Mouse (Mus musculus) cerebellum, adult 11 months (tissue): ENCODE measurements around the gene Rab44.

Experiments used
- DNase-seq: peaks from one replicate; pipeline ENCODE4 v3.0.0; 2022

Gene Rab44

DNA sequence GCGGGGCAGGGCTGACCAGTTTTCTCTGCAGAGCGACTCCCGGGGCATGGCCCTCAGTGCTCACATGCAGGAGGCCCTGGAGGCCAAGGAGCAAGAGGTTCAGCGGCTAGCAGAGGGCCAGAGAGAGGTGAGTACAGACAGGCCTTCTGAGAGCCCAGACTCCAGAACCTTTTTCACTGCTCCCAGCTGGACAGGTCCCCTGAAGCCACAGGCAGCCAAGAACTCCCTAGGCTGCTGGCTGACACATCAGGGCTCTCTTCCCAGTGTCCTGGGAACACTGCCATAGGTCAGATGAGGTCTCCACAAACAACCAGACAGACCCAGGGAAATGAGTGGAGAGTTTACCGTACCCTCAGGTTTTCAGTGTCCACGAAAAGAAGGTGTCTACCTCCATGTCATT is 22.3 kb downstream of the Rab44 start:
- DNase-seq = peak; percentile 35

DNA sequence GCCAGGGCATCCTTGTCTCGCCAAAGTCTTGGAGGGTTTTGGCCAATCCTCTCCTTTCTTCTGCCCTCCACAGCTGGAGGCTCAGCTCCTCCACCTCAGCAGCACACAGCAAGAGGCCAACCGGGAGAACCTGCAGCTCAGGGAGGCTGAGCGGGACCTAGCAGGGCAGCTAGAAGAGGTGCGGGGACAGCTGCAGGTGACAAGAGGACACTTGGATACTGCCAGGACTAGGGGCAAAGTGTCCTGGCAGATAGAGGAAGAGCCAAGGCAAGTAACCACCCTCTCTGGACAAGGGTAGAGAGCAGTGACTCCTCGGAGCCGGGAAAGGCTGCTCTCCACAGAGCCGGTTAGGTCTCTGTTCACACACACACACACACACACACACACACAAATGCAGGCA is 24.0 kb downstream of the Rab44 start:
- no peak for DNase-seq

DNA sequence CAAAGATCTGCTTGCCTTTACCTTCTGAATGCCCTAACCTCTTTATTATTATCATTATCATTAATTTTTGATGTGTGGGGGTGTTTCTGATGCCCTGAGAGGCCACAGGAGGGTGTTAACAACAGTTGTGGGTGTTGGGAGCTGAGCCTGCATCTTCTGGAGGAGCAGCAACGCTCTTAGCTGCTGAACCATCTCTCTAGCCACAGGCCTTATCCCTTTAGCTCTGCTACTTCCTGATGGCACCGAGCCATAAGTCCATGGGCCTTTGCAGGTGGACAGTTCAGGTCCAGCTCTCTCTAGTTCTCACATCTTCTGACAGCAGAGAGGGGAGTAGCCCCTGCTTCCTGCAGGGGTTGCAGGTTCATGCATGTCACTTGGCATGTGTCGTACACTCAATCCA is 27.6 kb downstream of the Rab44 start:
- no peak for DNase-seq

DNA sequence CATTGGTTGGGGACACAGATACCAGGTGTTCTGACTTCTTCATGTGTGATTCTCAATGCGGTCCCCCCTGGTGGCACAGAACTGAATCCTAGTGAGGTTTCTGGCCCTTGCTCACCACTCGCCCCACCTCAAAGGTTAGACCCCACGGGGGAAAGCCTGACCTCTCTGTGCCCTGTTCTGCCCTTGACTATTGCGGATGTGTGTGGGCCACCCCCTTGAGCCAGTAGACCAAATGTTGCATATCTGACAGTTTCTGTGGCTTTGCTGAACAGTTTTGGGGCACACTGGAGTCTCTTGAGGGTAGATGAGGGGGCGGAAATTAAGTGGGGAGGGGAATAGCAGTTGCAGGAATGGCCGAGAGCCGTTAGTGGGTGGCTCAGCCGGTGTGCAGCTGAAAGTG is 29.3 kb downstream of the Rab44 start:
- DNase-seq = no peak

DNA sequence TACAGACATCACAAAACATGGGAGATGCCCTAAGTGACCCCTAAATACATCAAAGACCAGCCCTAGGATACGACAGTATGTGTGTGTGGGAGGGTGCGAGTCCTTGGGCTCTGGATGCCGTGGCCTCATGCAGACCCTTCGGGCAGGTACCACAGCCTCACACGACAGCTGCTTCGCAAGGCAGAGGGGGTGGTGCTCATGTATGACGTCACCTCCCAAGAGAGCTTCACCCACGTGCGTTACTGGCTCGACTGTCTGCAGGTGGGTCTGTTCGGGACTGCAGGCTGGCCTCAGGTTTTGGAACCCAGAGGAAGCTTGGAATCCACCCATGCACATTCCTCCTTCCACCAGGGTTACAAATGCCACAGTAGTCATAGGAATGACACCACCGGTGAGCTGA is 31.2 kb downstream of the Rab44 start:
- no peak for DNase-seq

DNA sequence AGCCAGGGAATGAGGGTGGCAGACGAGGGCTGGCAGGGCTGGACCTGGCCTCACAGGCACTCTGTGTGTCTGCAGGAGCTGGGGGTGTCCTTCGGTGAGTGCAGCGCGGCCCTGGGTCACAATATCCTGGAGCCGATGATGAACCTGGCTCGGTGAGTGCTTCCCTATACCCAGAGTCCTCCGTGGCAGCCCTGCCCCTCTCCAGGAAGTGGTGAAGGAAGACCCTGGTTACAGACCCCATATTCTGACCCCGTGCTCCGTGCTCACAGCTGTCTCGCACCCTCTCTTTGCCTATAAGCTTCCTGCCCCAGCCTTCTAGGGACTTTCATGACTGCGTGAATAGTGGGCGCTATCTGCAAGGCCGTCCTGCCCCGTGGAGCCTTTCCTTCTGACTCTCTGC is 33.3 kb downstream of the Rab44 start:
- DNase-seq = no peak

DNA sequence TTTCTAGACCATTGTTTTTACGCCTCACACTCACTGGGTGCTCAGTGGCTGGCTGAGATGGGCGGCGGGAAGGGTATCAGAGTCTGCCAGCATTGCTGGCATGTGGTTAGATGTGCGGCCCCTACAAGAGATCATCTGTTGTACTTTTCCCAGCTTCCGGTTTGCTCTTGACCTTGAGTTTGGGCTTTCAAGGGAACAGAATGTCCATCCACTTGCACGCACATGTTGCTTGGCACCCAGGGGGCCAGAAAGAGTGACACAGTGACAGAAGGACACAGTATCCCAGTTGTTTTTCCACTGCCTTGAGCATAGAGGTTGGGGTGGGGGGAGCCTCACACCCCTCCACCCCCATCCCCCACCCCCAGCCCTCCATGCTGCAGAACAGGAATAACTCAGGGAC is 33.8 kb downstream of the Rab44 start:
- no peak for DNase-seq

DNA sequence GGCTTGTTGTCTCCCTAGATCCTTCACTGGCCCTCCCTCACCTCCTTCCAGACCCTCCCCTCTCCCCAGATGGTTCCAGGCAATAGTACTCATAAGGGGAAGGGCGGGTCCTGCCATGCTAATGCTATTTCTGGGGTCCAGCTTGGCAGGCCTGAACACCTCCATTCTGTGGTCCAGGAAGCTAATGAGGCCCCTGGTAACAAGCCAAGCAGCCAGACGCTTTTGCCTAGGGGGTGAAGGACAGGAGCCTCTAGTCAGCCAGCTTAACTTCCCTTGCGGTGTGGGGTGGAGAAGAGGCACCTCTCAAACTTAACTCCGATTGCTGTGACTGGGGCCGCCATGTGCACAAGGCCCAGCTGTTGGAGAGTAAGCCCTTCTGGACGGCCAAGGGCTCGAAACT is 35.8 kb downstream of the Rab44 start:
- DNase-seq = no peak

DNA sequence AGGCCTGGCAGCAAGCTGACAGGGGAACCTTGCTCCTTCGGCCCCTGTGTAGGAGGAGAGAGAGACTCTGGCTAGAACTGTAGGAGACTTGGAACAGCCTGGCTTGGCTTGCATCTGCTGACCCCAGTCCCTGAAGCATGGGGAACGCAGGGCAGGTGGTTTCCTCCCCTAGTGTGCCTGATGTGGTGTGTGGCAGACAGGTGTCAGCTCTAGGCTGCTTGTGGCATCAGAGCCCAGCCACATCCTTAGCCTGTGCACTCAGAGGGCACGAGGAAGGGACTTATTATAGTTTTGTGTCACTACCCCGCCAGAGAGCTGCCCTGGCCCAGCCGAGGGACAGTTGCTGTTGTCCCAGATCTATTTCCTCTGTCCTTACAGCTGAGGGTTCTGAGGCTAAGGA is 38.6 kb downstream of the Rab44 start:
- DNase-seq = no peak

DNA sequence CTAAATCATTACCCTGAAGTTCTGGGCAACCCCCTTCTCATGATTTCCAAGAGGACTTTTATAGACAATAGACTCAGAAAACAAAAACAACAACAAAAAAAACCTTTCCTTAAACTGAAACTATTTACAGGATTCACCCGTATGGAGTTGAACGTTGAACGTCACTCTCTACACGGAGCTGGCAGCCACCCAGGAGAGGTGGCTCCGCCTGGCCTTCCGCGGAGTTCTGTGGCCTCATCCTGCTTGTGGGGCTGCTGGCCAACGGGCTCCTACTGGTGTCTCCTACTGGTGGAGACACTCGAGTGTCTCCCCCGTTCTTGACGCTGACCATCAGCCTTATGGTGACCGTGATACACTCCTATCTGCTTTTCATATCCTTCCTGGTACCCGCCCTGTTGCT is 40.3 kb downstream of the Rab44 start:
- DNase-seq = no peak

DNA sequence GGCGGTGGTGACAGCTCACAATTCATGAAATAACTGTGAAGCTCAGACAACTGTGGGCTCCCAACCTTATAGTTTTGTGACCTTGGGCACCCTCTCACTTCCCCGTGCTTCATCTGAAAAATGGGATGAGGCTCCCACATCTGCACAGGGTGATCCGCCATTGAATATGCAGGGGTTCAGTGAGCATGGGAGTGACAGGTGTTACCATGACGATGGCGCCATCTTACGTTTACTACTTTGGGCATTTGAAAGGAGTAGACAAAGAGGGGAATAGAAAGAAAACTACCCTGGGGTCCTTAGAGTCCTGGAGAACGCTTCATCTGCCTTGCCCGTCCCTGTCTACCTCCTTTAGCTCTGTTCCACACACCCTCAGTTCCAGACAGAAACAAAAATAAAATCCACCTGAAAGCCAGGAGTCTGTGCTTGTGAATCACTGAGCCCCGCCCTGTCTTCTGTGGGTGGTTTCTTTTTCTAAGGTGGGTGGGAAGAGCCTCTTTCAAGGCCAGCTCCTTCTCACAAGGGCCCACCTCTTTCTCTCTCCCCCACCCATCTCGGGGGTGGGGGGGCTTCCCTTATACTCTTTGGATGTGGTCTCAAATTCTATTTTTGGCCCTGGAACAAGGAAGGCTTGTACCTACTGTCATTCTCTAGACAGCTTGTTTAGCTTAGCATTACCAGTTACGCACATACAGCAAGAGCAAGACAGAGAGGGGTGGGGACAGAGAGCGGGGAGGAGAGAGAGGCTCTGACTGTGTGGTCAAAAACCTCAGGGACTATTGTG is 41.6 kb downstream of the Rab44 start:
- DNase-seq = no peak

DNA sequence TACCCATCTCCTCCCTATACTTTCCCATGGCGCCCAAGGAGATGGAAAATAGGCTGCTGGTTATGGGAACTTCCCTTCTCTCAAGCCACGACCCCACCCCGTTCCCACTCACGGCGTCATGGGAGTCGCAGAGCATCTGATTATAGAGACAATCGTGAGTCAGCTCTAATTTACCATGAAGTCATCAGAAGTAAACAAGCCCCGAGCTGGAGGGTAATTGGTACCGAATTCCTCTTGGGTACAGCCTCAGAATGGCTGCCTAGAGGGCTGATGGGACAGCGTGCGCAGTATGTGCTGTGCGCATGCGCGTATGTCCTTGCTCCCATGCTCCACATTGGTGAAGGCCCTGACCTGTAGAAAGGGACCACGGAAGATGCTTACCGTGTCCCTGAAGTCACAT is 42.5 kb downstream of the Rab44 start:
- DNase-seq = no peak

DNA sequence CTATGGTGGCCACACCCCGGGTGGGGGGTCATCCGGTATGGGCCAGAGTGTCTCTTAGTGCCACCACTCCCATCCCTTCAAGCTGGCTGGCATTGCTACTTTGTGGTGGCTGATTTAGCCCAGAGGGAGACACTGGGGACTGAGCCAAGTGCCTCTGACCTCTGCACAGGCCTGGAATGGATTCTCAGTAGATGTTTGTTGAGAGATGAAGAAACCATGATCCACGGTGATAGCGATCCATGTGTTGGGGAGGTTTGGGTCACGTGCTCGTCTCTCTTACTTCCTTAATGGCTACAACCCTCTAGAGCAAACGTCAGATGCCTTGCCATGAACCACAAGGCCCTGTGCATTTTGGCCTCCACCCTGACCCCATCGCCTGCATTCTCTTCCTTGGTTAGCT is 42.9 kb downstream of the Rab44 start:
- no peak for DNase-seq

DNA sequence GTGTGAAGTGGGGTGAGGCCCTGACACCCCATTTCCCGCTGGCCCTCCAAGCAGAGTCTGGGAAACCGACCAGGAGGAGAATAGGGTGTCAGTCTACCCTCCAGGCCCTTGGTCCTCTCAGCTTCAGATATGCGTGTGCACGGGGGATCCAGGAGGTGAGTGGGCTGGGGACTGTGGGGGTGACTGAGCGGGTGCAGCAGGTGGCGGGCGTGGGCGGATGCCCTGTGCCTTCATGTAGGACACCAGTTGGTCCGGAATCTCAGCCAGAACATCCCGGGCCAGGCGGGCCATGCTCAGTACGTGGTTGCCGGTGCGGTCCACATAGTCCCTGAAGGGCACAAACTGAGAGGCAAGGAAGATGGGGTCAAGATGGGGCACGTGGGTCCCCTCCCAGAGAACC is 45.0 kb downstream of the Rab44 start:
- no peak for DNase-seq

DNA sequence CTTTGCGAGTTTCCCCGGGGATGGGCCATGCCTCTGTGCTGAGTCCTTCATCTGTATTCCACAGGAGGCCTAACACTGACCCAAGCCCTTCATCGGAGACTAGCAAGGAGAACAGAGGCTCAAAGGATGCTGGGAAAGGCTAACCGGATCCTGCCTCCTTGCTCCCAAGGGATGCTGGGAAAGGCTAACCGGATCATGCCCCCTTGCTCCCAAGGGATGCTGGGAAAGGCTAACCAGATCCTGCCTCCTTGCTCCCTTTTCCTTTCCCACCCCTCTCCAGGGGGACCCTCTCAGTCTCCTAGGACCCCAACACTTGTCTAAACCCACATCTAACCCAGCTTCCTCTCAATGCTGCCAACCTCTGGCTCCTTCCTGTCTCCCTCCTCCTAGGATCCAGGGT is 45.4 kb downstream of the Rab44 start:
- no peak for DNase-seq

DNA sequence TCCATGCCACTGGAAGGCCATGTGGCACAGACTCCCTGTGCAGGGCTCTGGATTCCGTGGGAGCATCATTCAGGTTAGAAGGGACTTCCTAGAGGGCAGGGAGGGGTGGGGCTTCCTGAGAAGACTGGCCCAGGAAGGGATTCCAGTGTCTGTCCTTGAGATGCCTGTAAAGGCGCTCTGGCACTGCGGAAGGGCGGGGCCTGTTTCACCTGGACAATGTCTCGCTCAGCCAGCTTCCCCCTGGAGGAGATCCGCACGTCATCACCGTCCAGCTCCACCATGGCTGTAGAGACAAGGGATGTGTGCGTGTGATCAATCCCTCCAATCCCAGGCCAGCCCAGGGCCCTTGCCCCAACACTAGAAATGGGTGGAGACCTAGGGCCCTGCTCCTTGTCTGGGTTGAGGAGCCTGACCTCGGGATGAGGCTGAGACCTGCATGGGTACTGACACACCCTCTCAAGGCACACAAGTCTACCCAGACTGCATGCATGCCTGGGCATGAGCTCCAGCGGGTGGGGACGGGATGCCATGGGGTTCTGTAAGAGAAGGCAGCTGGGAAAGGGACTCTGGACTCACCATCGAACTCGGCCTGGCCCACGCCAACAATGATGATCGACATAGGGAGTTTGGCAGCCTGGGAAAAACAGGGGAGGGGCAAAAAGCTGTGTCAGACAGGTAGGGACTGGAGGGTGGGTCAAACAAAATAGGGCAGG is 46.0 kb downstream of the Rab44 start:
- DNase-seq = no peak

DNA sequence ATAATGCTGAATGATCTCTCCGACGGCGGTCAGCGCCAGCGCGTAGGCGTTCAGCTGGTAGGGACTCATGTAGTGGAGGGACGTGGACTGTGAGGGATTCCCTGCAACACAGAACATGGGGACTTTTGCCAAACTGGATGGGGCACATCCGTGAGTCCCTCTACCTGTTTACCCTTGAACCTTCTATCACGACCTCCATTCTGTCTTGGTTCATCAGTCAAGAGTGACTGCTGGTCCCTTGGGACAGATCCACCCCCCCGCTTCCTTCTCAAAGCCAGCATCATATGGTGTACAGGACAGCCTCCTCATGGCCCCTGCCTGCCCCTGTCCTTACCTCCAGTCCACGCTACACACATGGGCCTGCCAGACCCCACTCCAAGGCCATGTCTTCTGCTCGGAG is 48.4 kb downstream of the Rab44 start:
- no peak for DNase-seq

DNA sequence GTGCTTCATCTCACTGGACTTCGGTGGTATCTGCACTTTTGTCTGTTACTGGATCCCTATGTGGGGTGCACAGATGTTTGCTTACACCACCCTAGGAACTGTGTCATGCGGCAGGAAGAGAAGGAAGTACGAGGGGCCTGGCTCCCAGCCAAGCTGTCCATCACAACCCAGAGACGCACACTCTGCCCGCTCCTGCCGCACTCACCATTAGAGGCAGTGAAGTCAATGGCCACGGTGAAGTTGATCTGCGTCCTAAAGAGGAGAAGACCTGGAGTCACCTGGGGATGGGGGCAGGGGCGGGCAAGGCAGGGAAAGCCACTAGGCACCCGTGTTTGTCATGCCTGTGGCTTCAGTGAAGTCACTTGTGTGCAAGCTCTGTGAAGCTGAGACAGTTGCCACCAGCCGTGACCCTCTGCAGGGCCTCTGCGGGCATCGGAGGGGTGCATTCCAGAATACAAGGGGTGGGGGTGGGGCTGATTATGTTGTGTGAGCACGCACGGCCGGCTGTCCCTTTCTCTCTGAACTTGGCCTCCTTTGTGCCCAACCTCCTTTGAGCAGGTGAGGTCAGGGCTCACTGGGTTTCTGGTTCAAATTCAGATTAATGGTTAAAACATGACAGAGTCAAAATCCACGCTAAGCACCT is 50.6 kb downstream of the Rab44 start:
- DNase-seq = no peak

DNA sequence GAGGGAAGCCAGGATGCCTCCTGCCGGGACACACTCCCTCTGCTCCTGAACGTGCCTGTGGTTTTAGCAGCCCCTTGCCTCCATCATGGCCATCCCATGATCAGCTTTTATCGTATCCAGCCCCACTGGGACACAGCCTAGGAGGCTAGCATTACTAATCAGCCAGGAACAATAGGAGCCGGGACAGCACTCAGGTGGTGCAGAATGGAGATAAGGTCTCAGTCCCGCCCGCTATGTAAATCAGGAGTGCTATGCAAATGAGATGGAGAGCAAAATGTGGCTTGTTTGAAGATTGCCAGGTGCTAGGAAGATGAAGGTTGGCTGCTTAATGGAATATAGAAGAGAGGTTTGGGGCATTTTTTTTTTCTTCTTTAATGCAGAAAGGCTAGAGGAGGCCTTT is 51.5 kb downstream of the Rab44 start:
- no peak for DNase-seq

DNA sequence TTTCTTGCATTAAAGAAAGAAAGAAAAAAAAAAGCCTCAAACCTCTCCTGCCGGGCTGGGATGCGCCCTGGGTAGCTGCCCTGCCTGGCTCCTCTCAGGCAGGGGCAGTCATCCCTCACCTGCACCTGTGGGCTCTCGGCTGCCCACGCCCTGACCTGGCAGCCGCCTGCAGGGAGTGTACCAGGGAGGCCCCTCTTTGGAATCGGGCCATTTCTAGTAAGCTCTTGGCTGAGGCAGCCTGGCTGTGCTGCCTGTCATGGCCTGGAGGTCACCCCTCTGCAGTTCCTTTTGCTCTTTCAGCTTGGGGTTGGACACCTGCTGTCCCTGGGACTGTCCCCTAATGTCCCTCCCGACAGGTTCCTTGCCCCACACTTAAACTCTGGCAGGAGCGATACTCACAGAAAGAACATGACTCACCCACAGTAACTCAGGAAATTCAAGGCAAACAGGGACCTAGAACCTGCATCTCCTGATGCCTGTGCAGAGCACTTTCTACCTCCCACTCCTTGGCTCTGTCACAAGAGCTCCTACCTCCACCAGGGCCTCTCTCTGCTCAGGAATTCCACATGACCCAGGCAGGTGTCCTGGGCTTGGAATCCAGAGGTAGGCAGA is 52.1 kb downstream of the Rab44 start:
- DNase-seq = no peak

DNA sequence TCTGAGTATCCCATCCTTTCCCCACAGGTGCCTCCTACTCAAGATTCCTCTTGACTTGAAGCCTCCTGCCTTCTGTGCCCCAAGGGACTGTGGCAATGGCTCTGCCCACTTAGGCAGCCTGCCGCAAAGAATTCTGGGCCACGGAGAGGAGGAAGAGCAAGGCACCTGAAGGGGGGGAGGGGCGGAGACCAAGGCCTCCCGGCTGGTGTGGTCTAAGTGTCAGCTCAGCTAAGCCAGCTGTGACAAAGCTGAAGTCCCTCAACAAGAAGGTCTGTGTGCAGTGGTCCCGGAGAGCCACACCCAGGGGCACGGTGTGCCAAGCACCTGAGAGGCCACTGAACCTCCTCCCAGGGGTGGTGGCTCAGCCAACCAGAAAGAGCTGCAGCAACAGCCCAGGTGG is 53.4 kb downstream of the Rab44 start:
- no peak for DNase-seq

DNA sequence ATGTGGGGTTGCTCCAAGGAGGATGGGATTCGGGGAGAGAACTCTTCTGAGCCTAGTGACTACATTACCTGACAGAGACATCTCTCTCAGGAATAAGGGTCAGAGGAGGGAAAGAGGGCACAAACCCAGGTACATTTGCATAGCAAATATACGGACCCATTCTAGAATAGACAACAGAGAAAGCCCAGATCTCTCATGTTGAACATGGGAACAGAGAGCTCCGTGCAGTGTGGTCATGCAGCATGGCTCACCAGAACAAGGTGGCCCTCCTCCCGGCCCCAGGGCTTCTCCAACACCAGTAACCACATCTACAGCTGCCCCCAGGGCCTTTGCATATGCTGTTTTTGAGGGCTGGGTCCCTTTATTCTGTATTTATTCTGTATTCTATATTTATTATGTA is 54.5 kb downstream of the Rab44 start:
- DNase-seq = no peak

DNA sequence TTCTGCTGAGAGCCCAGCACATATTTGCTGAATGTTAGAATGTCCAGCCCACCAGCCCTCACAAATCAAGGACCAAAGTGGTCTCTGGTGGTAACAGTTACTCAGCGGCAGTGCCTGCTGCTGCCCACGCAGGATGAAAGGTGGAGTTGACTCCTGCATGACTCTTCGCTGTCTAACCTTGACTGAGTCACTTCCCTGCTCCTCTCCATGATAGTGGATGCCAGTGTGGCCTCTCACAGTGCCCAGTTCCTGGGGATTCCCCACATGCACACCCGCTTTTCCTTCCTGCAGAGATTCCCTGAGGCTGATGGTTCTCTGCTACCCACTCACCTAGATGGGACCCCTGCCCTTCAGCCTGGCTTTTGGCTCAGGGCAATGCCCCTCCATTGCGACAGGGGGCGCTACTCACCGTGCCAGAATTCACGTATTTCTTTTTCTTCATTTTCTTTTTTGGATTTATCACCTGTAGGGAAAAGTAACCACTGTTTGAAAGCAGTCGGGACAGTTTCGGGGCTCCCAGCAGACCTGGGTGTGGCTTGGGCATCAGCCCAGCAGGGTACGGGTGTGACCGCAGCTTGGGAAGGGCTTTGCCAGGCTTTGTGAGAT is 55.2 kb downstream of the Rab44 start:
- DNase-seq = no peak
